Mouse (Mus musculus) CH12.LX (cell line): Measurements from ENCODE around the gene Ezr.

Experiments
- CTCF ChIP-seq, 2 experiments: IDR thresholded peaks in 1 of 2; conservative IDR thresholded peaks in 1 of 2; 2 replicates each; pipeline ENCODE4 v1.5.1; 2011 to 2012; ENCODE audit warnings: low read depth in 2 of 2, low read length in 2 of 2, improper control_type of control experiment in 1 of 2, inconsistent platforms in 1 of 2, mild to moderate bottlenecking in 1 of 2, moderate library complexity in 1 of 2
- E2F4 ChIP-seq: IDR thresholded peaks from 2 replicates; pipeline ENCODE4 v1.6.1; 2011; ENCODE audit warnings: low read depth, low read length, improper control_type of control experiment; ENCODE audit not compliant: insufficient replicate concordance
- ELF1 ChIP-seq: IDR thresholded peaks from 2 replicates; pipeline ENCODE4 v1.6.1; 2014; ENCODE audit warnings: low read depth, mild to moderate bottlenecking, inconsistent platforms, low read length, improper control_type of control experiment
- EP300 ChIP-seq: IDR thresholded peaks from 2 replicates; pipeline ENCODE4 v1.6.1; 2011; ENCODE audit warnings: low read length, improper control_type of control experiment
- HCFC1 ChIP-seq: IDR thresholded peaks from 2 replicates; pipeline ENCODE4 v1.6.1; 2012; ENCODE audit warnings: low read depth, mild to moderate bottlenecking, inconsistent platforms, low read length, improper control_type of control experiment
- JUND ChIP-seq: conservative IDR thresholded peaks from 2 replicates; pipeline ENCODE4 v1.6.1; 2011; ENCODE audit warnings: low read depth, low read length, improper control_type of control experiment
- MAFK ChIP-seq: IDR thresholded peaks from 2 replicates; pipeline ENCODE4 v1.6.1; 2011; ENCODE audit warnings: low read length, improper control_type of control experiment; ENCODE audit not compliant: insufficient replicate concordance
- MAX ChIP-seq: IDR thresholded peaks from 2 replicates; pipeline ENCODE4 v1.6.1; 2011; ENCODE audit warnings: low read length, improper control_type of control experiment
- MXI1 ChIP-seq: IDR thresholded peaks from 2 replicates; pipeline ENCODE4 v1.6.1; 2011; ENCODE audit warnings: mild to moderate bottlenecking, low read depth, low read length, improper control_type of control experiment
- MYC ChIP-seq: IDR thresholded peaks from 2 replicates; pipeline ENCODE4 v1.6.1; 2011; ENCODE audit warnings: low read depth, mild to moderate bottlenecking, improper control_type of control experiment, low read length
- POLR2A ChIP-seq: IDR thresholded peaks from 2 replicates; pipeline ENCODE4 v1.6.1; 2011; ENCODE audit warnings: low read depth, mild to moderate bottlenecking, improper control_type of control experiment, low read length
- RCOR1 ChIP-seq: conservative IDR thresholded peaks from 2 replicates; pipeline ENCODE4 v1.6.1; 2012; ENCODE audit warnings: low read depth, mild to moderate bottlenecking, inconsistent platforms, low read length, improper control_type of control experiment
- SMC3 ChIP-seq: IDR thresholded peaks from 2 replicates; pipeline ENCODE4 v1.6.1; 2011; ENCODE audit warnings: low read depth, low read length, improper control_type of control experiment
- USF1 ChIP-seq: IDR thresholded peaks from 2 replicates; pipeline ENCODE4 v1.6.1; 2014; ENCODE audit warnings: low read depth, mild to moderate bottlenecking, inconsistent platforms, low read length, improper control_type of control experiment

- no peak; the same call in 1 of the 2 replicates for TF ChIP-seq POLR2A
- TF ChIP-seq E2F4 = no peak
- TF ChIP-seq ELF1 = no peak
- TF ChIP-seq CTCF (conservative IDR thresholded peaks at IDR 0.05 in 1 of 2, IDR thresholded peaks at IDR 0.05 in 1 of 2; ENCODE audit: low read depth in 2 of 2, low read length in 2 of 2) = no peak
- TF ChIP-seq EP300 = no peak
- TF ChIP-seq USF1 = no peak
- TF ChIP-seq MAFK = no peak
- TF ChIP-seq MXI1 = no peak
- no peak for TF ChIP-seq SMC3
- TF ChIP-seq MAX = no peak
- TF ChIP-seq HCFC1 = no peak
- no peak for TF ChIP-seq RCOR1
- TF ChIP-seq JUND = no peak
- TF ChIP-seq MYC = no peak
These were observed 42.0 kb downstream of the Ezr start for GRCm38 (mm10) chr17:6740331-6741170.
